Mouse (Mus musculus) intestine, embryonic 15.5 days (tissue): Measurements from ENCODE around the gene Gm43517. TPM values are rescaled to one million over a fixed set of nuclear protein-coding genes. Genes with fewer than 3 reads are reported as not detected.

ENCODE experiments used
- ATAC-seq: fragments of 200-750 bp; cut with Nextera tagmentation; 2 replicates; pipeline ENCODE4 v1.8.0; 2017; ENCODE audit warnings: moderate TSS enrichment, moderate library complexity
- H3K27ac ChIP-seq: fragments of 300-500 bp; sonication (generic); 2 replicates; pipeline ENCODE4 v1.5.1; 2015; ENCODE audit warnings: mild to moderate bottlenecking, inconsistent platforms
- H3K27me3 ChIP-seq: fragments of 300-500 bp; sonication (generic); replicated peaks from 2 replicates; pipeline ENCODE4 v1.6.1; 2015; ENCODE audit warnings: inconsistent platforms
- H3K36me3 ChIP-seq: fragments of 300-500 bp; sonication (generic); 2 replicates; pipeline ENCODE4 v1.6.1; 2015; ENCODE audit warnings: inconsistent platforms
- H3K4me1 ChIP-seq: fragments of 300-500 bp; sonication (generic); replicated peaks from 2 replicates; pipeline ENCODE4 v1.6.1; 2015; ENCODE audit warnings: inconsistent platforms
- H3K4me2 ChIP-seq: fragments of 300-500 bp; sonication (generic); replicated peaks from 2 replicates; pipeline ENCODE4 v1.6.1; 2015; ENCODE audit warnings: mild to moderate bottlenecking, inconsistent platforms
- H3K4me3 ChIP-seq: fragments of 300-500 bp; sonication (generic); replicated peaks from 2 replicates; pipeline ENCODE4 v1.5.1; 2015; ENCODE audit warnings: inconsistent platforms
- H3K9ac ChIP-seq: fragments of 300-500 bp; sonication (generic); 2 replicates; pipeline ENCODE4 v1.6.1; 2015; ENCODE audit warnings: inconsistent platforms
- H3K9me3 ChIP-seq: fragments of 300-500 bp; sonication (generic); 2 replicates; pipeline ENCODE4 v1.6.1; 2016; ENCODE audit warnings: inconsistent platforms
- WGBS: fragments of 180-500 bp; shearing (Covaris S2); methylation state at CpG from one replicate; pipeline ENCODE4 v1.1.7; 2015; 5-methylcytosine and 5-hydroxymethylcytosine counted together
- polyA plus RNA-seq: library from polyadenylated mRNA; unstranded; fragments of >200 nt; fragmentation: Nextera tagmentation; extraction: Ambion mirVana; gene quantifications from 2 replicates; pipeline ENCODE4 v1.2.1, GENCODE M21; 2015

Gene Gm43517
- polyA plus RNA-seq, 1 experiment from 2014 or later, result not detected

GRCm38 (mm10) chr12:49390257-49390656 is 5.3 kb downstream of the Gm43517 start:
- Histone ChIP-seq H3K36me3 (no peaks in the 10 kb centered on the region), H3K4me2 (no peak overlapping the region), H3K9ac (no peak overlapping the region), H3K4me3 (no peak overlapping the region), H3K9me3 (no peaks in the 10 kb centered on the region), H3K4me1 (0 out of 2 replicates have a peak, but pooled peaks cover 2% of the 10 kb centered on the region), H3K27ac (no peak overlapping the region), H3K27me3 (peaks cover 52% of the 10 kb centered on the region)
- 4% methylated on average over 13 of the region's 13 CpGs for WGBS
- ATAC-seq, result no peak

GRCm38 (mm10) chr12:49390926-49391304 is 5.9 kb downstream of the Gm43517 start:
- Histone ChIP-seq H3K9me3 (no peaks in the 10 kb centered on the region), H3K4me2 (peak overlapping the region; percentile 41), H3K4me1 (0 out of 2 replicates have a peak, but pooled peaks cover 2% of the 10 kb centered on the region), H3K27ac (no peak overlapping the region), H3K9ac (no peak overlapping the region), H3K4me3 (peak overlapping the region; percentile 9; the same call in 1 of the 2 replicates), H3K36me3 (no peaks in the 10 kb centered on the region), H3K27me3 (peaks cover 48% of the 10 kb centered on the region)
- under 1% methylated on average over 9 of the region's 9 CpGs for WGBS
- no peak for ATAC-seq

DNA sequence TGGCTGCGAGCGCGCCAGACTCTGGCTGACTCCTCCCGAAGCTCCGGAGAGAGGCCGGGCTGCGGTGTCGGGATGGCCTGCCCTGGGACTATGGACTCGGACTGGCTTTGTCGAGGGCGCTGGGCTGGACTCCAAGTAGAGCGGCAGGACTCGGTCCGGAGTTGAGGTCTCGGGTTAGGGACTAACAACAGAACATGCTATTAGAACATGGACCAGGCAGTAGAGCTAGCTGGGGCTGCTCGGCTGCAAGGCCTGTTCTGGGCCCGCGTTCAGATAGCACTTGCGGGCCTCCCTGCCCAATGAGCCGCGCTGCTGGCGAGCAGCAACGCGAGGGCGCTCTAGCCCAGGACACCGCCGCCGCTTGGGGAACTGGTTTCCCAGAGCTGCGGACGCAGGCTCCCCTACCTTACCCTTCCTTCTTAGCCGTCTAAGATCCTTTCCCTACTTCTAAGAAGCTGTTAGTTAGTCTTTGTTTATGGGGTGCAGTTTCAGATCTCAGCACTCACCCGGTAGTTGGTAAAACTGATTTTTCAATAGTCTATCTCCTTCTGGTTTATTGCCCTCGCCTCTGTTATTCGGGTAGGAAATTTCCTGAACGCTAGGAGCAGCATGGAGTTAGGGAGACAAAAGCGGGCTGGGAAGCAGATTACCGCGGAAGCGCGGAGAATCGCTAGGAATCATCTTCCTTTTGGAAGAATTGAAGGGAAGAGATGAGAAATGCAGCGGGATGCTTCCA is 6.5 kb downstream of the Gm43517 start:
- peaks cover 48% of the 10 kb centered on the region for H3K27me3 ChIP-seq
- peak overlapping the region; percentile 9; the same call in 1 of the 2 replicates for H3K4me3 ChIP-seq
- WGBS, result under 1% methylated on average over 42 of the region's 42 CpGs

DNA sequence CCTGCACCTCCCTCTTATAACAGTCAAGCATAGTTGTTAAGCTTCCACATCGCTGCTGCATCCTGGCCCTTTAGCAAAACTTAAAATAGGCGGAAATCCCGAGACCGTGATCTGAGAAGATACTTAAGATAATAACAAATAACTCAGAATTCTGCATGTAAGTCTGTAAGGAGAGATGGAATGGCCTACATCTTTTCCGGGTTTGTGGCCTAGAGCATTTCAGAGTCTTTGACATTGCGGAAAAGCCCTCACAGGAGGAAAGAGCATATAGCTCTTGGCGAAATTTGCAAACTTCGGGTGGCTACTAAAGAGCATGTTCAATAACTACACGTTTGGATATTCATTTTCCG is 7.0 kb downstream of the Gm43517 start:
- WGBS, result 3% methylated on average over 10 of the region's 10 CpGs
- no peaks in the 10 kb centered on the region for H3K36me3 ChIP-seq
- no peak for ATAC-seq
- H3K9ac ChIP-seq, result no peak overlapping the region
- no peak overlapping the region for H3K27ac ChIP-seq
- H3K4me2 ChIP-seq, result 0 out of 2 replicates have a peak overlapping the region, but pooled peaks have one; percentile 41
- H3K4me3 ChIP-seq, result no peak overlapping the region
- H3K4me1 ChIP-seq, result 0 out of 2 replicates have a peak, but pooled peaks cover 2% of the 10 kb centered on the region
- H3K9me3 ChIP-seq, result no peaks in the 10 kb centered on the region
- H3K27me3 ChIP-seq, result peaks cover 51% of the 10 kb centered on the region

More for the DNA sequence above, 6.5 kb downstream of the Gm43517 start:
- Histone ChIP-seq H3K4me1 (0 out of 2 replicates have a peak, but pooled peaks cover 2% of the 10 kb centered on the region), H3K4me2 (peak overlapping the region; percentile 41), H3K27ac (no peak overlapping the region), H3K9me3 (no peaks in the 10 kb centered on the region), H3K36me3 (no peaks in the 10 kb centered on the region), H3K9ac (no peak overlapping the region)
- peak; percentile 93 for ATAC-seq

DNA sequence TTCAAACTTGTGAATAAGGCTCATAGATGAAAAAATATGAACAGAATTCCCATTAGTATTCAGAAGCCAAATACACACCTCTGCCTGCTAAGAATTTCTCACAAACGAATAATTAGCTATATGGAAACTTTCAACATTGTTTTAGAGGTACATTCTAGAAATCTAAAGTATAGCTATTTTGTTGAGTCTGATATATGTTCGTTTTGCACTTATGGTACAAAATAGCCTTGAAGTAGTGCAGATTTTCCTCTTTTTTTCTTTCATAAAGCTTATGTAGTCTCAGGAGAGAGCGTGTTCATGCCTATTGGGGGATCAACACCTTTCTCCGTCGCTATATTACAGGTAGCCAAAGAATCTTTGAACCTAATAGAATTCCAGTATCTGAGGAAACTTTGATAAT is 7.9 kb downstream of the Gm43517 start:
- no peaks in the 10 kb centered on the region for H3K9me3 ChIP-seq
- H3K9ac ChIP-seq, result no peak overlapping the region
- peaks cover 55% of the 10 kb centered on the region for H3K27me3 ChIP-seq
- no peaks in the 10 kb centered on the region for H3K36me3 ChIP-seq
- WGBS, result 8% methylated on average over 5 of the region's 5 CpGs
- no peak overlapping the region for H3K27ac ChIP-seq
- ATAC-seq, result no peak
- 0 out of 2 replicates have a peak, but pooled peaks cover 2% of the 10 kb centered on the region for H3K4me1 ChIP-seq
- H3K4me3 ChIP-seq, result no peak overlapping the region
- no peak overlapping the region for H3K4me2 ChIP-seq

- H3K4me1 ChIP-seq, result 0 out of 2 replicates have a peak, but pooled peaks cover 2% of the 10 kb centered on the region
- 13% methylated on average over 3 of the region's 3 CpGs for WGBS
- H3K27me3 ChIP-seq, result peaks cover 58% of the 10 kb centered on the region
- H3K36me3 ChIP-seq, result no peaks in the 10 kb centered on the region
- H3K27ac ChIP-seq, result no peak overlapping the region
- H3K4me2 ChIP-seq, result no peak overlapping the region
- no peak overlapping the region for H3K9ac ChIP-seq
- ATAC-seq, result no peak
- H3K4me3 ChIP-seq, result no peak overlapping the region
- no peaks in the 10 kb centered on the region for H3K9me3 ChIP-seq
These were observed 8.7 kb downstream of the Gm43517 start for GRCm38 (mm10) chr12:49393639-49394038.

DNA sequence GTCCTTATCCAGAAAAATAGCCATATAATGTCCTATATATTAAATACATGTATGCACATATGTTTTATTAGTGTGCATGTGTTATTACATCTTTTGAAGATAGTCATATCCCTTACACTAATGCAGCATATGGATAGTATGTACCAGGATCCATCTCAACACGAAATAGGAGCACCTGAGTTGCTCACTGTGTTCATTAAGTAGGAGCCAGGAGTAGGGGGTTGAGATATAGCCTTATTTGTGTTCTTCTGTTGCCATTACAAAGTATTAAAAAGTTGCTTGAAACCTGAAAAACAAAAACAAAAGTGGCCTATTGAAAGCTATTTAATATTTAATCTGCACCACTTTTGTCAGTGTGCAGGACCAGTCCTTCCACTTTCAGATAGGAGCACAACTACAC is 9.2 kb downstream of the Gm43517 start:
- ATAC-seq, result no peak
- Histone ChIP-seq H3K4me1 (0 out of 2 replicates have a peak, but pooled peaks cover 2% of the 10 kb centered on the region), H3K9ac (no peak overlapping the region), H3K4me2 (no peak overlapping the region), H3K36me3 (no peaks in the 10 kb centered on the region), H3K4me3 (no peak overlapping the region), H3K9me3 (no peaks in the 10 kb centered on the region), H3K27me3 (peaks cover 60% of the 10 kb centered on the region), H3K27ac (no peak overlapping the region)
- 0% methylated on average over 1 of the region's 1 CpGs for WGBS

- no peaks in the 10 kb centered on the region for H3K9me3 ChIP-seq
- no peak overlapping the region for H3K27ac ChIP-seq
- peaks cover 59% of the 10 kb centered on the region for H3K27me3 ChIP-seq
- no peak overlapping the region for H3K4me3 ChIP-seq
- no peak for ATAC-seq
- no peak overlapping the region for H3K4me2 ChIP-seq
- H3K9ac ChIP-seq, result no peak overlapping the region
- H3K4me1 ChIP-seq, result 0 out of 2 replicates have a peak, but pooled peaks cover 2% of the 10 kb centered on the region
- 1% methylated on average over 17 of the region's 17 CpGs for WGBS
- no peaks in the 10 kb centered on the region for H3K36me3 ChIP-seq
These were observed 9.9 kb downstream of the Gm43517 start for GRCm38 (mm10) chr12:49394836-49395235.

- no peak overlapping the region for H3K27ac ChIP-seq
- H3K9ac ChIP-seq, result no peak overlapping the region
- WGBS, result 24% methylated on average over 2 of the region's 2 CpGs
- no peak overlapping the region for H3K4me3 ChIP-seq
- H3K9me3 ChIP-seq, result no peaks in the 10 kb centered on the region
- H3K27me3 ChIP-seq, result peaks cover 61% of the 10 kb centered on the region
- H3K36me3 ChIP-seq, result no peaks in the 10 kb centered on the region
- ATAC-seq, result no peak
- 0 out of 2 replicates have a peak, but pooled peaks cover 2% of the 10 kb centered on the region for H3K4me1 ChIP-seq
- H3K4me2 ChIP-seq, result no peak overlapping the region
These were observed 11.0 kb downstream of the Gm43517 start for GRCm38 (mm10) chr12:49395969-49396368.

- Histone ChIP-seq H3K4me2 (no peak overlapping the region), H3K4me1 (peaks cover 7% of the 10 kb centered on the region), H3K27me3 (peaks cover 61% of the 10 kb centered on the region), H3K9me3 (no peaks in the 10 kb centered on the region), H3K4me3 (no peak overlapping the region), H3K27ac (no peak overlapping the region), H3K36me3 (no peaks in the 10 kb centered on the region), H3K9ac (no peak overlapping the region)
- no peak for ATAC-seq
- whole genome bisulfite sequencing, result 34% methylated on average over 1 of the region's 1 CpGs
These were observed 11.8 kb downstream of the Gm43517 start for GRCm38 (mm10) chr12:49396776-49397175.

DNA sequence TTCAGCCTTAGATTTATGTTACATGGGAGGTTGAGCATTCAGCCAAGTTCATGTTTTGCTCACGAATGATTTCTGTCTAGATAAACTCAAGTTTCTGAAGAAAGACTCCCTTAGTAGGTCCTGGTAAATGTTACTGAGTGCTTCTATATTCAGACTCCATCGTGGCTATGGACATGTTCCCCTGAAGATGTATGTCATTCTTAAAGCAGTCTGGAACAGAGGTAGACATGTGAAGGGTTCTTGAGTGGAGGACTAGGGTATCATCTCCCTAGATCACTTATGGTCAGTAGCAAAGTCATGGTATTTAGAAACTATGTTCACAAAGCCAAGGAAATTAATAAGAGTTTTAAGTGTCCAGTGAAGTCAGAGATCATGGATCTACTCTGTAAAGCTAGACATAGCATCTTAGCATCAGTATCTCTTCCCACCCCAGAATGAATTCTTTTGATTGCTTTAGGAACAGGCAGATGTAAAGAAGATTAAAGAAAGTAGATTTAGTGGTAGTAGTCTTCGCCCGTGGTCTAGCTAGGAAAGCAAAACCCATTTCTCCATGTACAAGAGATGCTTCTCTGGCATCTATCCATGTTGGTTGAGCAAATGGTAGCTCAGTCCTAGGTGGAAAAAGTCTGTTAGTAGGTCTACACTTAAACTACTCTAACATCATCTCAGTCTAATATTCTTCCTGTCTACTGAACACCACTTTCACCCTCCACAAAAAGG is 12.6 kb downstream of the Gm43517 start:
- H3K4me2 ChIP-seq, result no peak overlapping the region
- no peaks in the 10 kb centered on the region for H3K36me3 ChIP-seq
- peaks cover 7% of the 10 kb centered on the region for H3K4me1 ChIP-seq
- 21% methylated on average over 4 of the region's 4 CpGs for WGBS
- H3K9ac ChIP-seq, result no peak overlapping the region
- no peak overlapping the region for H3K4me3 ChIP-seq
- H3K27ac ChIP-seq, result no peak overlapping the region
- no peaks in the 10 kb centered on the region for H3K9me3 ChIP-seq
- peaks cover 58% of the 10 kb centered on the region for H3K27me3 ChIP-seq
- ATAC-seq, result no peak

DNA sequence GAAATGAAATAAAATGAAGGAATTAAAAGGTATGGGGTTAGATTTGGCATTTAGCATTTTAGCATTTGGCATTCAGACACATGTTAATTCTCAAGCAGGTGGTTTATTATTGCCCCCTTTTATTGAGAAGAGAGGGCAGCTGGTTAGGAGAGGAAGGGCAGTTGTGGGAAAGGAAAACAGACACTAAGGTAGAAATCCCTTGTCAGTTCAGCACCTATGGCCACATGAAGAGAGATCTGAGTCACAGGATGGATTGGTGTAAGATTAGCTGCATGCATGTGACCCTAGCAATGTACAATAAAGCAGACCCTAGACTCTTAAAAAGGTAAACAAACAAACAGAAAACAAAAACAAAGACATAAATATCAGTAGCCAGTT is 13.2 kb downstream of the Gm43517 start:
- Histone ChIP-seq H3K4me1 (peaks cover 7% of the 10 kb centered on the region), H3K4me3 (no peak overlapping the region), H3K9me3 (no peaks in the 10 kb centered on the region), H3K4me2 (no peak overlapping the region), H3K27me3 (peaks cover 62% of the 10 kb centered on the region), H3K9ac (no peak overlapping the region), H3K27ac (no peak overlapping the region), H3K36me3 (no peaks in the 10 kb centered on the region)
- ATAC-seq, result no peak
